Mouse (Mus musculus): ENCODE data around the gene Thsd1. TPM values are rescaled to one million over a fixed set of nuclear protein-coding genes. Genes with fewer than 3 reads are reported as not detected.
"Not testable (repeated sequence)": the region's sequence is repeated elsewhere in the genome, so short reads cannot be mapped to it uniquely, and the experiment has no call there.

Thsd1 gene
- polyA plus RNA-seq, 1 experiment from 2014 or later = 10.6 TPM

DNA sequence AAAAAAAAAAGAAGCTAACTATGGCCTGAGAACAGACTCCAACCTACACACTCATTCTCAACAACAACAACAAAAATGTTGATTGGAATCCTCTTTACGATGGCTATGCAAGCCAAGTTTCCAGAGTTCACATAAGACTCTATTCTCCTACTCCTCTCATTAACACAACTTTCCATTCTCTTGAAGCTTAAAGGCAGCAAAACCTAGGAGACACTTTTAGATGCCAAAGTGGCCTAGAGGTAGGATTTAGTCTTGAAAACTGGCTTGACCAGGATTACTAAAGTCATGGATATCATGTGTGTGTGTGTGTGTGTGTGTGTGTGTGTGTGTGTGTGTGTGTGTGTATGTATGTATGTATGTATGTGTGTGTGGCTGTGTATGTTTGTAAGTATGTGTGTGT, 38.1 kb downstream of the Thsd1 start:
- Histone ChIP-seq H3K27ac (no peak overlapping the region), H3K36me3 (no peaks in the 10 kb centered on the region), H3K9me3 (no peaks in the 10 kb centered on the region), H3K4me3 (no peak overlapping the region), H3K9ac (no peak overlapping the region), H3K4me2 (replicated peaks) (no peak overlapping the region), H3K27me3 (no peaks in the 10 kb centered on the region), H3K4me1 (no peaks in the 10 kb centered on the region)
- 91% methylated on average over 1 of the region's 1 CpGs for WGBS
- no peak for ATAC-seq (ENCODE audit: insufficient number of reproducible peaks, insufficient read depth, low FRiP score, low TSS enrichment)

GRCm38 (mm10) chr8:22266809-22267208, 39.7 kb downstream of the Thsd1 start:
- Histone ChIP-seq H3K27ac (no peak overlapping the region), H3K4me1 (no peaks in the 10 kb centered on the region), H3K27me3 (no peaks in the 10 kb centered on the region), H3K9ac (no peak overlapping the region), H3K4me2 (replicated peaks) (no peak overlapping the region), H3K4me3 (no peak overlapping the region), H3K9me3 (no peaks in the 10 kb centered on the region), H3K36me3 (no peaks in the 10 kb centered on the region)
- 88% methylated on average over 3 of the region's 3 CpGs for WGBS
- no peak for ATAC-seq (ENCODE audit: insufficient number of reproducible peaks, insufficient read depth, low FRiP score, low TSS enrichment)

DNA sequence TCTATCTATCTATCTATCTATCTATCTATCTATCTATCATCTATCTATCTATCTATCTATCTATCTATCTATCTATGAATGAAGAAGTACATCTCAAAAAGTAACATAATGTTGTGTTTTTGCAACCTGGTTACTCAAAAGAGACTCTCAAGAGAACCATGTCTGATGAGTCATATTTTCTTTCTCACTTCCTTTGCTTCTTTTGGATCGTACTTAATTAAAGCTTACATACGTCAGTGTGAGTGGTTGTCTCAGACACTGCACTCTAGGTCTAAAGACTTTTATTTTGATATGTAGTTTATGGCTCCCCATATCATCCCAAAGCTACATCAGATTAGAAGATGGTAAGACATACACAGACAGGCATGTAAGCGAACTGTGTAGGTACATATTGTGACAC, 46.0 kb downstream of the Thsd1 start:
- Histone ChIP-seq H3K27ac (no peak overlapping the region), H3K4me1 (no peaks in the 10 kb centered on the region), H3K4me2 (replicated peaks) (no peak overlapping the region), H3K9me3 (no peaks in the 10 kb centered on the region), H3K4me3 (no peak overlapping the region), H3K9ac (no peak overlapping the region), H3K27me3 (no peaks in the 10 kb centered on the region), H3K36me3 (no peaks in the 10 kb centered on the region)
- WGBS = 91% methylated on average over 3 of the region's 3 CpGs
- no peak for ATAC-seq (ENCODE audit: insufficient number of reproducible peaks, insufficient read depth, low FRiP score, low TSS enrichment)

DNA sequence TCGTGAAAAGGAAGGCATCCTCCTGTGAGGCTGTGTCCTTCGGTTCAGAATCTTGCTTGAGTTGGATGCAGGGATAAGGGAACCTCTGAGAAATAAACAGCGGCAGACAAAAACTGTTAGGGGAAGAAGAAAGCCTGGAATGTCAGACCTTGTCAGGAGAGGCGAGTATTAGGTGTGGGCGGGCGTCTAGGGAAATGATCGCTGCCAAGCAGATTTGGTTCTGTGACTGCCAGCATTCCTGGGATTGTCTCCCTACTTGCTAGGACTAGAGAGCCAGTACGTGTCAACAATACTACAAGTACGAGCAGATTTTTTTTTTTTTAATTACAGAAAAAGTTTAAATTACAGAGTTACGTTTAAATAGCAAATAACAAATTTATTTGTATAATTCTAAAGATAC, 47.5 kb downstream of the Thsd1 start:
- H3K27me3 ChIP-seq = no peaks in the 10 kb centered on the region
- H3K9ac ChIP-seq = no peak overlapping the region
- no peak overlapping the region for H3K27ac ChIP-seq
- H3K9me3 ChIP-seq = no peaks in the 10 kb centered on the region
- H3K4me3 ChIP-seq = no peak overlapping the region
- ATAC-seq (ENCODE audit: insufficient number of reproducible peaks, insufficient read depth, low FRiP score, low TSS enrichment) = no peak
- WGBS = 72% methylated on average over 10 of the region's 10 CpGs
- H3K4me2 ChIP-seq (replicated peaks) = no peak overlapping the region
- no peaks in the 10 kb centered on the region for H3K4me1 ChIP-seq
- H3K36me3 ChIP-seq = no peaks in the 10 kb centered on the region

GRCm38 (mm10) chr8:22282999-22283491, 55.9 kb downstream of the Thsd1 start, which contains the start of gene Tpte:
Gene Tpte (plus strand): TSS chr8:22283441.
- no peak within 1 kb of the TSS for H3K4me3 ChIP-seq
- no peak within 1 kb of the TSS for H3K4me2 ChIP-seq (replicated peaks)
- no peaks in the 10 kb centered on the region for H3K4me1 ChIP-seq
- H3K9me3 ChIP-seq = no peaks in the 10 kb centered on the region
- 47% methylated on average over 2 of the region's 2 CpGs for WGBS
- H3K27ac ChIP-seq = no peak within 1 kb of the TSS
- no peaks in the 10 kb centered on the region for H3K36me3 ChIP-seq
- no peak within 1 kb of the TSS for H3K9ac ChIP-seq
- no peaks in the 10 kb centered on the region for H3K27me3 ChIP-seq
- ATAC-seq (ENCODE audit: insufficient number of reproducible peaks, insufficient read depth, low FRiP score, low TSS enrichment) = no peak

DNA sequence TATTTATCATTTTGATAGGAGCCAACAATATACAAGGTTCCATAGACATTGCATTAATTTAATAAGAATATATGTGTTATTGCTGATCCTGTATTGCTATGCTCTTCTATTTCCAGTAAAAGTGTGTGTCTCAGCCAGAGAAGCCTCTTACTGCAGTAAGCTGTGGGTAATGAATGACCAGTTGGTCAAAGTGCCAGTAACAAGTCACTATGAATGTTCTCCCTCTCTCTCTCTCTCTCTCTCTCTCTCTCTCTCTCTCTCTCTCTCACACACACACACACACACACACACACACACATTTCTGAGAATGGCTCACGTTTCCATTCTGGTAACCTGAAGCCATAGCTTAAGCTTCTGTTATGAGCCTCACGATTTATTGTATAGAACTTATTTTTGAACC, 75.2 kb downstream of the Thsd1 start:
- ATAC-seq (ENCODE audit: insufficient number of reproducible peaks, insufficient read depth, low FRiP score, low TSS enrichment) = no peak
- Histone ChIP-seq H3K4me1 (no peaks in the 10 kb centered on the region), H3K4me3 (no peak overlapping the region), H3K9ac (no peak overlapping the region), H3K27ac (no peak overlapping the region), H3K36me3 (no peaks in the 10 kb centered on the region), H3K27me3 (no peaks in the 10 kb centered on the region), H3K9me3 (no peaks in the 10 kb centered on the region), H3K4me2 (replicated peaks) (no peak overlapping the region)
- WGBS = 43% methylated on average over 2 of the region's 2 CpGs

DNA sequence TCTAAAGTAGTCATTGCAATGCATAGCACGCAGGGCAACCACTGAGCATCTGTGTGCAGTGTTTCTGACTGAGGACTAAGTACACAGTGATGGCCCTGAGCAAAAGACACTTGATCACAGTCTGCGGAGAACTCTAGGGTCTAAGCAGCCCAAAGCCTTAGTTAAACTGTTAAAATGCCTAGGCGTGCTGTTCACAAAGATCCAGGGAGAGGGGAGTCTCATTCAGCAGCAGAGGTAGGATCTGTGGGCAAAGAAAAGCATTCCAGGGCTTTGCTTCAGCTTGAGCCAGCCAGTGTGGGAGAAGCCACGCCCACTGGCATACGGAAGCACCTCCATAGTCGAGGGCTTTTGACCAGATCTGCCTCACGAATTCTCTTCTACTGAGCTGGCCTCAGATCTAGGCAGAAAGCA, 75.8 kb downstream of the Thsd1 start:
- 20% methylated on average over 7 of the region's 7 CpGs for WGBS
- H3K9me3 ChIP-seq = no peaks in the 10 kb centered on the region
- no peak overlapping the region for H3K27ac ChIP-seq

GRCm38 (mm10) chr8:22304045-22304444, 76.9 kb downstream of the Thsd1 start:
- H3K36me3 ChIP-seq; ATAC-seq (ENCODE audit: insufficient number of reproducible peaks, insufficient read depth, low FRiP score, low TSS enrichment); H3K27me3 ChIP-seq; H3K9me3 ChIP-seq; H3K4me3 ChIP-seq; H3K4me2 ChIP-seq (replicated peaks); H3K27ac ChIP-seq; H3K4me1 ChIP-seq; H3K9ac ChIP-seq: not testable (repeated sequence)
- 86% methylated on average over 9 of the region's 9 CpGs for WGBS

More for the DNA sequence above, 75.8 kb downstream of the Thsd1 start:
- Histone ChIP-seq H3K4me2 (replicated peaks) (peak overlapping the region; percentile 29), H3K4me3 (no peak overlapping the region), H3K36me3 (no peaks in the 10 kb centered on the region), H3K4me1 (no peaks in the 10 kb centered on the region), H3K9ac (no peak overlapping the region), H3K27me3 (no peaks in the 10 kb centered on the region)
- ATAC-seq (ENCODE audit: insufficient number of reproducible peaks, insufficient read depth, low FRiP score, low TSS enrichment) = no peak

DNA sequence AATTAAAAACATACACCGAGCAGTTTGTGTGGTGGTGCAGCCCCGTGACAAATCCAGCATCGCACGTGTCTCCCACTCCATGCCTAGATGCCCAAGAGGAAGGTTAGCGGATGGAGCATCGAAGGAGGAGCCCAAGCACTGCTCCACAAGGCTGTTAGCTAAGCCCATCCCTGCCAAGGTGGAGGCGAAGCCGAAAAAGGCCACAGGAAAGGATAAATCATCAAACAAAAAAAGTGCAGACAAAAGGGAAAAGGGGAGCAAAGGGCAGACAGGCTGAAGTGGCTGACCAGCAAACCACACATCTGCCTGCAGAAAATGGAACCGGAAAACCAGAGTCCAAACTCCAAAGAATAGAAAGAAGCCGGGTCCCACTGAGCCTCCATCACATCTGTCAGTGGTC, 79.9 kb downstream of the Thsd1 start:
- H3K9me3 ChIP-seq = no peaks in the 10 kb centered on the region
- H3K4me2 ChIP-seq (replicated peaks) = no peak overlapping the region
- H3K9ac ChIP-seq = no peak overlapping the region
- H3K36me3 ChIP-seq = no peaks in the 10 kb centered on the region
- no peaks in the 10 kb centered on the region for H3K4me1 ChIP-seq
- no peak for ATAC-seq (ENCODE audit: insufficient number of reproducible peaks, insufficient read depth, low FRiP score, low TSS enrichment)
- no peak overlapping the region for H3K27ac ChIP-seq
- H3K4me3 ChIP-seq = no peak overlapping the region
- 79% methylated on average over 10 of the region's 10 CpGs for WGBS
- no peaks in the 10 kb centered on the region for H3K27me3 ChIP-seq

Other genes with a start within 250 kb of the Thsd1 start
- 1.1 and 1.2 TPM in 2 replicates for gene Atp7b, start 167.0 kb upstream of the Thsd1 start, polyA plus RNA-seq (2016; fragmentation: Nextera tagmentation; extraction: Ambion mirVana)
- gene Alg11, start 166.6 kb upstream of the Thsd1 start, polyA plus RNA-seq (2016; fragmentation: Nextera tagmentation; extraction: Ambion mirVana) = 44.4 and 46.5 TPM in 2 replicates
- 0.18 TPM in 1 of 2 replicates, not detected in the other for gene Nek5, start 102.3 kb upstream of the Thsd1 start, polyA plus RNA-seq (2016; fragmentation: Nextera tagmentation; extraction: Ambion mirVana)
- 6.6 and 7.3 TPM in 2 replicates for gene Nek3, start 60.9 kb upstream of the Thsd1 start, polyA plus RNA-seq (2016; fragmentation: Nextera tagmentation; extraction: Ambion mirVana)
- 48.3 and 50.3 TPM in 2 replicates for gene Ckap2, start 41.5 kb upstream of the Thsd1 start, polyA plus RNA-seq (2016; fragmentation: Nextera tagmentation; extraction: Ambion mirVana)
- gene Vps36, start 34.5 kb upstream of the Thsd1 start, polyA plus RNA-seq (2016; fragmentation: Nextera tagmentation; extraction: Ambion mirVana) = 36.4 and 37.4 TPM in 2 replicates
- gene Tpte, start 56.1 kb downstream of the Thsd1 start, polyA plus RNA-seq (2016; fragmentation: Nextera tagmentation; extraction: Ambion mirVana) = not detected in 2 replicates
- gene Slc25a15, start 171.3 kb downstream of the Thsd1 start, polyA plus RNA-seq (2016; fragmentation: Nextera tagmentation; extraction: Ambion mirVana) = 16.1 and 16.8 TPM in 2 replicates
- gene Mrps31, start 184.0 kb downstream of the Thsd1 start, polyA plus RNA-seq (2016; fragmentation: Nextera tagmentation; extraction: Ambion mirVana) = 38.4 and 40.6 TPM in 2 replicates